Mouse (Mus musculus): Measurements from ENCODE around the gene Zbtb16. TPM values are rescaled to one million over a fixed set of nuclear protein-coding genes. Genes with fewer than 3 reads are reported as not detected.

The Zbtb16 gene
- polyA plus RNA-seq, 1 experiment, result not detected

- Histone ChIP-seq H3K4me3 (ENCODE audit: insufficient read depth, low read length) (no peak overlapping the region), H3K27ac (ENCODE audit: insufficient read depth, low read length) (no peak overlapping the region), H3K4me1 (ENCODE audit: control insufficient read depth, insufficient read depth, low read length) (no peaks in the 10 kb centered on the region; the same call in 1 of the 2 replicates)
- TF ChIP-seq POLR2A (IDR thresholded peaks at IDR 0.05; ENCODE audit: low read depth, low read length) (no peak), CTCF (IDR thresholded peaks at IDR 0.05; ENCODE audit: borderline replicate concordance, insufficient read depth, low read length) (no peak)
Observed at GRCm38 (mm10) chr9:48795740-48796139, 40.3 kb downstream of the Zbtb16 start.

- TF ChIP-seq CTCF (IDR thresholded peaks at IDR 0.05; ENCODE audit: borderline replicate concordance, insufficient read depth, low read length) (no peak), POLR2A (IDR thresholded peaks at IDR 0.05; ENCODE audit: low read depth, low read length) (no peak)
- H3K27ac ChIP-seq (ENCODE audit: insufficient read depth, low read length), result no peak overlapping the region
- H3K4me1 ChIP-seq (ENCODE audit: control insufficient read depth, insufficient read depth, low read length), result no peaks in the 10 kb centered on the region; the same call in 1 of the 2 replicates
- H3K4me3 ChIP-seq (ENCODE audit: insufficient read depth, low read length), result no peak overlapping the region
Observed at GRCm38 (mm10) chr9:48795095-48795494, 40.9 kb downstream of the Zbtb16 start.

- H3K4me1 ChIP-seq (ENCODE audit: control insufficient read depth, insufficient read depth, low read length), result no peaks in the 10 kb centered on the region; the same call in 1 of the 2 replicates
- TF ChIP-seq POLR2A (IDR thresholded peaks at IDR 0.05; ENCODE audit: low read depth, low read length), result no peak
- TF ChIP-seq CTCF (IDR thresholded peaks at IDR 0.05; ENCODE audit: borderline replicate concordance, insufficient read depth, low read length), result no peak
- H3K4me3 ChIP-seq (ENCODE audit: insufficient read depth, low read length), result no peak overlapping the region
- H3K27ac ChIP-seq (ENCODE audit: insufficient read depth, low read length), result no peak overlapping the region
Observed at GRCm38 (mm10) chr9:48794463-48794862, 41.6 kb downstream of the Zbtb16 start.

- H3K27ac ChIP-seq (ENCODE audit: insufficient read depth, low read length), result no peak overlapping the region
- no peak for TF ChIP-seq CTCF (IDR thresholded peaks at IDR 0.05; ENCODE audit: borderline replicate concordance, insufficient read depth, low read length)
- no peak for TF ChIP-seq POLR2A (IDR thresholded peaks at IDR 0.05; ENCODE audit: low read depth, low read length)
- H3K4me1 ChIP-seq (ENCODE audit: control insufficient read depth, insufficient read depth, low read length), result no peaks in the 10 kb centered on the region; the same call in 1 of the 2 replicates
- no peak overlapping the region for H3K4me3 ChIP-seq (ENCODE audit: insufficient read depth, low read length)
Observed at GRCm38 (mm10) chr9:48793638-48794188, 42.3 kb downstream of the Zbtb16 start.

- no peak overlapping the region for H3K27ac ChIP-seq (ENCODE audit: insufficient read depth, low read length)
- TF ChIP-seq POLR2A (IDR thresholded peaks at IDR 0.05; ENCODE audit: low read depth, low read length) (no peak), CTCF (IDR thresholded peaks at IDR 0.05; ENCODE audit: borderline replicate concordance, insufficient read depth, low read length) (no peak)
- no peak overlapping the region for H3K4me3 ChIP-seq (ENCODE audit: insufficient read depth, low read length)
- H3K4me1 ChIP-seq (ENCODE audit: control insufficient read depth, insufficient read depth, low read length), result no peaks in the 10 kb centered on the region; the same call in 1 of the 2 replicates
Observed at GRCm38 (mm10) chr9:48790575-48790974, 45.4 kb downstream of the Zbtb16 start.

- Histone ChIP-seq H3K27ac (ENCODE audit: insufficient read depth, low read length) (no peak overlapping the region), H3K4me3 (ENCODE audit: insufficient read depth, low read length) (no peak overlapping the region), H3K4me1 (ENCODE audit: control insufficient read depth, insufficient read depth, low read length) (no peaks in the 10 kb centered on the region)
- no peak for TF ChIP-seq POLR2A (IDR thresholded peaks at IDR 0.05; ENCODE audit: low read depth, low read length)
- TF ChIP-seq CTCF (IDR thresholded peaks at IDR 0.05; ENCODE audit: borderline replicate concordance, insufficient read depth, low read length), result no peak
Observed at GRCm38 (mm10) chr9:48787906-48788410, 48.1 kb downstream of the Zbtb16 start.

GRCm38 (mm10) chr9:48787321-48787720 lies 48.7 kb downstream of the Zbtb16 start:
- H3K4me1 ChIP-seq (ENCODE audit: control insufficient read depth, insufficient read depth, low read length), result no peaks in the 10 kb centered on the region
- TF ChIP-seq POLR2A (IDR thresholded peaks at IDR 0.05; ENCODE audit: low read depth, low read length) (no peak), CTCF (IDR thresholded peaks at IDR 0.05; ENCODE audit: borderline replicate concordance, insufficient read depth, low read length) (no peak)
- no peak overlapping the region for H3K27ac ChIP-seq (ENCODE audit: insufficient read depth, low read length)
- H3K4me3 ChIP-seq (ENCODE audit: insufficient read depth, low read length), result no peak overlapping the region

- no peak overlapping the region for H3K4me3 ChIP-seq (ENCODE audit: insufficient read depth, low read length)
- no peaks in the 10 kb centered on the region for H3K4me1 ChIP-seq (ENCODE audit: control insufficient read depth, insufficient read depth, low read length)
- no peak for TF ChIP-seq POLR2A (IDR thresholded peaks at IDR 0.05; ENCODE audit: low read depth, low read length)
- no peak for TF ChIP-seq CTCF (IDR thresholded peaks at IDR 0.05; ENCODE audit: borderline replicate concordance, insufficient read depth, low read length)
- H3K27ac ChIP-seq (ENCODE audit: insufficient read depth, low read length), result no peak overlapping the region
Observed at GRCm38 (mm10) chr9:48786814-48787213, 49.2 kb downstream of the Zbtb16 start.

- Histone ChIP-seq H3K4me3 (ENCODE audit: insufficient read depth, low read length) (no peak overlapping the region), H3K4me1 (ENCODE audit: control insufficient read depth, insufficient read depth, low read length) (no peaks in the 10 kb centered on the region), H3K27ac (ENCODE audit: insufficient read depth, low read length) (no peak overlapping the region)
- TF ChIP-seq POLR2A (IDR thresholded peaks at IDR 0.05; ENCODE audit: low read depth, low read length) (no peak), CTCF (IDR thresholded peaks at IDR 0.05; ENCODE audit: borderline replicate concordance, insufficient read depth, low read length) (no peak)
Observed at GRCm38 (mm10) chr9:48784937-48785336, 51.1 kb downstream of the Zbtb16 start.

- no peak for TF ChIP-seq CTCF (IDR thresholded peaks at IDR 0.05; ENCODE audit: borderline replicate concordance, insufficient read depth, low read length)
- no peak overlapping the region for H3K4me3 ChIP-seq (ENCODE audit: insufficient read depth, low read length)
- H3K27ac ChIP-seq (ENCODE audit: insufficient read depth, low read length), result no peak overlapping the region
- no peaks in the 10 kb centered on the region for H3K4me1 ChIP-seq (ENCODE audit: control insufficient read depth, insufficient read depth, low read length)
Observed at GRCm38 (mm10) chr9:48783292-48783691, 52.7 kb downstream of the Zbtb16 start.
